ENCODE assay signal across 11 mouse cellular contexts in genomic region chr4:45878929-45879328, GRCm38 (mm10). TPM values are rescaled to one million over a fixed set of nuclear protein-coding genes. Genes with fewer than 3 reads are reported as not detected.
DNase-seq lines count a peak whose midpoint lies in the region; ATAC-seq and TF ChIP-seq lines count a peak whose summit lies in the region.
"Had no signal": no experiment of that assay in that cellular context is flagged by ENCODE, and none has a peak within 500 bp of the region (broad histone marks: within the 10 kb centered on the region; RNA-seq: fewer than 3 reads in every experiment).

No protein-coding gene starts in this region.

- no peak overlapping the region for H3K9ac ChIP-seq in kidney, embryonic 15.5 days
- H3K9ac ChIP-seq in ES-E14 (ENCODE audit: insufficient read depth, low read depth, low read length, poor library complexity, severe bottlenecking) = no peak overlapping the region
- H3K9ac ChIP-seq: embryonic facial prominence, embryonic 13.5 days; limb, embryonic 13.5 days had no signal

- ATAC-seq in kidney, embryonic 15.5 days (replicated peaks; ENCODE audit: low FRiP score) = no peak

- H3K27me3 ChIP-seq in kidney, adult 2 months (replicated peaks; ENCODE audit: control insufficient read depth, insufficient read depth, low read length) = no peaks in the 10 kb centered on the region
- no peaks in the 10 kb centered on the region for H3K27me3 ChIP-seq in kidney, embryonic 15.5 days
- H3K27me3 ChIP-seq in splenic B cell, adult 2 months (ENCODE audit: control insufficient read depth, insufficient read depth, low read length, poor library complexity, severe bottlenecking) = no peaks in the 10 kb centered on the region
- H3K27me3 ChIP-seq: embryonic facial prominence, embryonic 13.5 days; limb, embryonic 13.5 days had no signal

- intact Hi-C loops in left cerebral cortex, postnatal 25 days (cut with DNase I) = no loop called here

- no peaks in the 10 kb centered on the region for H3K4me1 ChIP-seq in kidney, adult 2 months (ENCODE audit: control insufficient read depth, insufficient read depth, low read length)
- no peaks in the 10 kb centered on the region for H3K4me1 ChIP-seq in kidney, embryonic 15.5 days
- no peaks in the 10 kb centered on the region for H3K4me1 ChIP-seq in ES-E14 (ENCODE audit: control insufficient read depth in 2 of 2, insufficient read depth in 2 of 2, low read length in 2 of 2, poor library complexity in 1 of 2)
- H3K4me1 ChIP-seq: embryonic facial prominence, embryonic 13.5 days; limb, embryonic 13.5 days had no signal

- TF ChIP-seq CTCF in kidney, adult 2 months (conservative IDR thresholded peaks at IDR 0.05; ENCODE audit: insufficient read depth, insufficient read length, low read depth, low read length) = peak; percentile 47

- no peak overlapping the region for H3K27ac ChIP-seq in kidney, adult 2 months (ENCODE audit: insufficient read depth, low read depth, low read length)
- H3K27ac ChIP-seq in kidney, embryonic 15.5 days = no peak overlapping the region
- H3K27ac ChIP-seq in ES-E14 (ENCODE audit: insufficient read depth, low read depth, low read length, poor library complexity, severe bottlenecking) = no peak overlapping the region
- H3K27ac ChIP-seq: embryonic facial prominence, embryonic 13.5 days; limb, embryonic 13.5 days had no signal

- TF ChIP-seq POLR2A in kidney, adult 2 months (IDR thresholded peaks at IDR 0.05; ENCODE audit: low read depth, low read length) = no peak

- 47% methylated on average over 5 of the region's 5 CpGs for WGBS in kidney, adult 2 months
- 53% methylated on average over 5 of the region's 5 CpGs for WGBS in kidney, embryonic 15.5 days

- no peak overlapping the region for H3K4me3 ChIP-seq in kidney, adult 2 months (ENCODE audit: insufficient read depth, low read depth, low read length)
- no peak overlapping the region for H3K4me3 ChIP-seq in kidney, embryonic 15.5 days (replicated peaks)
- H3K4me3 ChIP-seq in ES-E14 (ENCODE audit: insufficient read depth in 1 of 2, low read depth in 1 of 2, low read length in 2 of 2, poor library complexity in 1 of 2, severe bottlenecking in 1 of 2) = no peak overlapping the region
- H3K4me3 ChIP-seq: embryonic facial prominence, embryonic 13.5 days; limb, embryonic 13.5 days had no signal

- peaks cover 5% of the 10 kb centered on the region; the same call in 1 of the 2 replicates for H3K9me3 ChIP-seq in kidney, embryonic 15.5 days (replicated peaks)
- no peaks in the 10 kb centered on the region for H3K9me3 ChIP-seq in ES-E14 (ENCODE audit: control insufficient read depth, insufficient read depth, low read depth, low read length)

- DNase-seq in kidney, adult 2 months = peak; percentile 61
- peak; percentile 54 for DNase-seq in ES-E14 (ENCODE audit: low read depth, low spot score)
- DNase-seq in adrenal gland, postnatal 36 days = peak; percentile 47 to 68
- peak; percentile 8 for DNase-seq in gonadal fat pad, adult 2 months (ENCODE audit: low read depth)
- DNase-seq in left cerebral cortex, postnatal 25 days (ENCODE audit: low spot score in 2 of 2) = peak; percentile 30 to 63
- DNase-seq in splenic B cell, adult 2 months (ENCODE audit: low read depth, low spot score) = peak; percentile 78
- DNase-seq in ovary, postnatal 10 days (ENCODE audit: low spot score) = no peak

- H3K4me2 ChIP-seq in kidney, embryonic 15.5 days = no peak overlapping the region
- H3K4me2 ChIP-seq: embryonic facial prominence, embryonic 13.5 days; limb, embryonic 13.5 days had no signal

- in situ Hi-C loops in ES-E14 (cut with MboI; ENCODE audit: low sequenced_read_pairs in 2 of 2, unreplicated experiment in 2 of 2) = no loop called here

- no peaks in the 10 kb centered on the region for H3K36me3 ChIP-seq in kidney, adult 2 months (ENCODE audit: control insufficient read depth, insufficient read depth, low read length)
- H3K36me3 ChIP-seq in kidney, embryonic 15.5 days = no peaks in the 10 kb centered on the region
- no peaks in the 10 kb centered on the region for H3K36me3 ChIP-seq in ES-E14 (ENCODE audit: control insufficient read depth, insufficient read depth, low read length, poor library complexity, severe bottlenecking)
- no peaks in the 10 kb centered on the region for H3K36me3 ChIP-seq in splenic B cell, adult 2 months (ENCODE audit: control insufficient read depth, insufficient read depth, low read length, poor library complexity, severe bottlenecking)
- H3K36me3 ChIP-seq: embryonic facial prominence, embryonic 13.5 days; limb, embryonic 13.5 days had no signal

TF ChIP-seq in ES-E14, 5 proteins besides CTCF, POLR2A, EP300 and RAD21:
- TF ChIP-seq HCFC1 (IDR thresholded peaks at IDR 0.05; ENCODE audit: borderline replicate concordance, insufficient read depth, low read length) = no peak
- TF ChIP-seq ZNF384 (IDR thresholded peaks at IDR 0.05; ENCODE audit: low read depth, low read length) = no peak
- no peak for TF ChIP-seq MAFK (IDR thresholded peaks at IDR 0.05; ENCODE audit: insufficient read depth, low read depth, low read length)
- TF ChIP-seq CHD2 (IDR thresholded peaks at IDR 0.05; ENCODE audit: low read depth, low read length) = no peak
- TF ChIP-seq ZC3H11A (IDR thresholded peaks at IDR 0.05; ENCODE audit: borderline replicate concordance, low read depth, low read length) = no peak

RNA-seq across cellular contexts. Expression of gene Ccdc180, which starts 11.2 kb away (rescaled TPM):
- 0.17 and 0.34 TPM in 2 replicates for polyA plus RNA-seq in kidney, adult 2 months (2012; rRNA removed)
- polyA plus RNA-seq in kidney, embryonic 15.5 days (2015; fragmentation: Nextera tagmentation; extraction: Ambion mirVana) = 0.35 and 0.58 TPM in 2 replicates
- not detected in 2 replicates for total RNA-seq in ES-E14 (2012; rRNA removed)
- under 1 TPM; 0.13 to 0.23 TPM for total RNA-seq in adrenal gland, postnatal 36 days (2021)
- 0.42 and 0.63 TPM in 2 replicates for polyA plus RNA-seq in gonadal fat pad, adult 2 months (2012; rRNA removed)
- total RNA-seq in left cerebral cortex, postnatal 25 days (2021) = not detected
- polyA plus RNA-seq: embryonic facial prominence, embryonic 13.5 days; small intestine, adult 2 months had no signal

RNA-seq across cellular contexts. Expression of gene Stra6l, which starts 30.5 kb away (rescaled TPM):
- 6.3 and 9.1 TPM in 2 replicates for polyA plus RNA-seq in kidney, adult 2 months (2012; rRNA removed)
- 0.57 and 0.84 TPM in 2 replicates for polyA plus RNA-seq in kidney, embryonic 15.5 days (2015; fragmentation: Nextera tagmentation; extraction: Ambion mirVana)
- total RNA-seq in ES-E14 (2012; rRNA removed) = 0.37 and 0.40 TPM in 2 replicates
- under 1 TPM; 0.13 to 0.43 TPM for total RNA-seq in adrenal gland, postnatal 36 days (2021)
- polyA plus RNA-seq in gonadal fat pad, adult 2 months (2012; rRNA removed) = 0.31 and 0.46 TPM in 2 replicates
- not detected for total RNA-seq in left cerebral cortex, postnatal 25 days (2021)
- polyA plus RNA-seq: embryonic facial prominence, embryonic 13.5 days had no signal

RNA-seq across cellular contexts. Expression of gene Igfbpl1, which starts 52.2 kb away (rescaled TPM):
- polyA plus RNA-seq in kidney, adult 2 months (2012; rRNA removed) = not detected in 2 replicates
- polyA plus RNA-seq in kidney, embryonic 15.5 days (2015; fragmentation: Nextera tagmentation; extraction: Ambion mirVana) = 0.06 and 0.10 TPM in 2 replicates
- total RNA-seq in ES-E14 (2012; rRNA removed) = 4.1 and 6.8 TPM in 2 replicates
- not detected for total RNA-seq in adrenal gland, postnatal 36 days (2021)
- 0.05 TPM in 1 of 2 replicates, not detected in the other for polyA plus RNA-seq in gonadal fat pad, adult 2 months (2012; rRNA removed)
- total RNA-seq in left cerebral cortex, postnatal 25 days (2021) = under 1 TPM; 0.41 to 0.62 TPM
